Mouse (Mus musculus): Measurements from ENCODE around the gene 4930523C07Rik. TPM values are rescaled to one million over a fixed set of nuclear protein-coding genes. Genes with fewer than 3 reads are reported as not detected.
A peak's percentile ranks its signal among the peaks of the same experiment; 100 is the strongest.

Gene 4930523C07Rik
- total RNA-seq, 1 experiment from 2014 or later = 23.5 TPM

DNA sequence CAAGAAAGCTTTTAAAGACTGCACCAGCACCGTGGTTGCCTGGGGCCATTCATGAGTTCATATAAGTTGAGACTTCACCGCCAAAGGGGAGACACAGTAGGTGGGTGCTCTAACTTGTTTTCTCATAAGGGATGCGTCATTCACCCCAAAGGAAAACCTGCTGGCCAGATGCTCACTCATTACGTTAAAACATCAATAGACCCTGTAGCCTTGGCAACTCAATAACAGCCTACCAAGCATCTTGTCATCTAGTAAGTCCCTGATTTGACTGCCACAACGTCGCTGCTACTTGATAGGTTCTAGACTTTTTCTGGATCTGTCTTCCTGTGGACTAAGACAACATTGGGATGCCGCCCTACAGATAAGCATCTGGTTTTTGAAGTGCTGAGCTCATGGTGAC, 1.8 kb upstream of the 4930523C07Rik start:
- ATAC-seq (replicated peaks in 1 of 2; ENCODE audit: insufficient read depth in 1 of 2, low FRiP score in 2 of 2, low TSS enrichment in 1 of 2, low read depth in 1 of 2, poor library complexity in 2 of 2, severe bottlenecking in 2 of 2) = no peak

DNA sequence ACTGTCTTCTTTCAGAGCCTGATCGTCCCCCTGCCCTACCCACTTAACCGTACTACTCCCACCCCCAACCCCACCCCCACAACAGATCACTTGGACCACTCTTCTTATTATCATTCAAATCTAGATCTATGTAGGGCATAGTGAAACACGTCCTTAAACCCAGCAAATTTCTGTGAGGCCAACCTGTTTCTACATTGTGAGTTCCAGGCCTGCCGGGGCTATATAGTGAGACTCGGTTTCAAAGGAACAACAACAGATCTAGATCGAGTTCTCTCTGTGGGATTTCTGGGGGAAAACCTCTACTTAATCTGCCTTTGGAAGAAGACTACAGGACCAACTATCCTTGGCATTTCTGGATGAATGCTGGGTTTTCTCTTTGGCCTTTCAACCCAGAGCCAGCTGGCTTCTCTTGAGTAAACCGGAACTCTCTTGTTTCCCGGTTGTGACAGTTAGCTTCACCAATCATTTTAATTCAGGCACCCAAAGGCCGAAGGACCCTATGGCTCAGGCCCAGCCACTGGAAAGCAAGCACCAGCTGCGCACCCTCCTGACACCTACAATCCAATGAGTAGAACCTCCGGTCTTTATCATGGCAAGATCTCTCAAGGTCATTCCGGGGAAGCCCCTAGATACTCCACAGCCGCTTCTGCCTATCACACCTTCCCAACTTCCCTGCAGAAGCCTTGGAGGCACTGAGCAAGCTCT, 759 bp upstream of the 4930523C07Rik start:
- ATAC-seq (replicated peaks in 1 of 2; ENCODE audit: insufficient read depth in 1 of 2, low FRiP score in 2 of 2, low TSS enrichment in 1 of 2, low read depth in 1 of 2, poor library complexity in 2 of 2, severe bottlenecking in 2 of 2) = no peak

- no peak for ATAC-seq (replicated peaks in 1 of 2; ENCODE audit: insufficient read depth in 1 of 2, low FRiP score in 2 of 2, low TSS enrichment in 1 of 2, low read depth in 1 of 2, poor library complexity in 2 of 2, severe bottlenecking in 2 of 2)
These were observed 1.0 kb downstream of the 4930523C07Rik start for GRCm38 (mm10) chr1:160045056-160045715.

- no peak for ATAC-seq (replicated peaks in 1 of 2; ENCODE audit: insufficient read depth in 1 of 2, low FRiP score in 2 of 2, low TSS enrichment in 1 of 2, low read depth in 1 of 2, poor library complexity in 2 of 2, severe bottlenecking in 2 of 2)
These were observed 1.8 kb downstream of the 4930523C07Rik start for GRCm38 (mm10) chr1:160045971-160046370.

- ATAC-seq (replicated peaks in 1 of 2; ENCODE audit: insufficient read depth in 1 of 2, low FRiP score in 2 of 2, low TSS enrichment in 1 of 2, low read depth in 1 of 2, poor library complexity in 2 of 2, severe bottlenecking in 2 of 2) = no peak
These were observed 2.6 kb downstream of the 4930523C07Rik start for GRCm38 (mm10) chr1:160046786-160047185.

DNA sequence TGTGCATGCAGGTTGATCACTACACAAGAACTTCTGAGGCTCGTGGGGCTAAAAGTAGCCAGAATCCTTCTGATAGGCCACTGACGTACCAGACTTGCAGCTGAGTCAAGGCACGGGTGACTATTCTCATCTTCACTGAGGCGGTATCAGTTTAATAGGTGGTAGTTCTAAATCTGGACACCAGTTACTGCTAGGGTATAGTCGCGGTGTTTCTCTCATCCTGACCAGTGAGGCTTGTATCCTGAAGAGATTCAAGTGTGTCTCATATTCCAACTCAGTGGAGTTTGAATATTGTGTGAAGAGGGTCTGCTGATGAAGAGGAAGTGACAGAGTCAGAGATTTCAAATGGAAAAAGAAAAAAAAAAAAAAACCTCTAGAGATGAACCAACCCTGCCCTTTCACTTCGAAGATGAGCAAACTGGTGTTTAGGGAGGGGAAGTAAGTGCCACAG, 3.3 kb downstream of the 4930523C07Rik start:
- no peak for ATAC-seq (replicated peaks in 1 of 2; ENCODE audit: insufficient read depth in 1 of 2, low FRiP score in 2 of 2, low TSS enrichment in 1 of 2, low read depth in 1 of 2, poor library complexity in 2 of 2, severe bottlenecking in 2 of 2)

GRCm38 (mm10) chr1:160049131-160049880, 5.1 kb downstream of the 4930523C07Rik start:
- ATAC-seq (replicated peaks in 1 of 2; ENCODE audit: insufficient read depth in 1 of 2, low FRiP score in 2 of 2, low TSS enrichment in 1 of 2, low read depth in 1 of 2, poor library complexity in 2 of 2, severe bottlenecking in 2 of 2) = no peak

- no peak for ATAC-seq (replicated peaks in 1 of 2; ENCODE audit: insufficient read depth in 1 of 2, low FRiP score in 2 of 2, low TSS enrichment in 1 of 2, low read depth in 1 of 2, poor library complexity in 2 of 2, severe bottlenecking in 2 of 2)
These were observed 6.7 kb downstream of the 4930523C07Rik start for GRCm38 (mm10) chr1:160050898-160051297.

DNA sequence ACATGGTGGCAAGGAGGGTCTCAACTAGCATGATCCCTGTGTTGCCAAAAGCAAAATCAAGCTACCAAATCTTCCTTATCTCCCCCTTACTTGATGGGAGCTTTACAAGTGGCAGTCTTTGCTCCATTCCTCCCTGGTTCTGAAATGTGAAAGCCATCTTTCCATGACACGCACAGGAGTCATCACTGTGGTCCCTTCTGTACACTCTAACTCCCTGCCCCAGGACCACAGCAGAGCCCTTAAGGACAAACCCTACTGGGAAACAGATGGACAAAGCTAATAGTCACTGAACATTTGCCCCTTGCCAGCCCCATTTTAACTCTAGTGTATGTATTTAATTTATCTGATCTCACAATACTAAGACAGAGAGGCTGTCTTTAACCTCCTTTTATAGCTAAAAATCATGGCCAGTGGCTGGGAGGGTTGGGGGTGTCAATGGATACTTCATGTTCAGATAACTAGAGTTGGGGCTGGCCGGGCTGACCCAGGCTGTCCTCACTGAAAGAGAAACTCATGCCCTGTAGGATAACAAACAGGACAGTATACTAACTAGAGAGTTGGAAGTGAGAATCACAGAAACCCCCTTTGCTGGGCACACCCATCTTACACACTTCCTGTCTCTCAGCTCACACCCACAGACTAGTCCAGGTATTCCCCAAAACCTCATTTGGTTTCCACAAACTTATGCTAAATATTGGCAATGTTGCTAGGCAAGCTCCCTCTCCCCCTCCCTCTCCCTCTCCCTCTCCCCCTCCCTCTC, 8.6 kb downstream of the 4930523C07Rik start:
- ATAC-seq (replicated peaks in 1 of 2; ENCODE audit: insufficient read depth in 1 of 2, low FRiP score in 2 of 2, low TSS enrichment in 1 of 2, low read depth in 1 of 2, poor library complexity in 2 of 2, severe bottlenecking in 2 of 2) = peak in 1 of 2 experiments; percentile 28; a peak in 1 of 4 replicates

GRCm38 (mm10) chr1:160053510-160054305, 9.5 kb downstream of the 4930523C07Rik start:
- no peak for ATAC-seq (replicated peaks in 1 of 2; ENCODE audit: insufficient read depth in 1 of 2, low FRiP score in 2 of 2, low TSS enrichment in 1 of 2, low read depth in 1 of 2, poor library complexity in 2 of 2, severe bottlenecking in 2 of 2)

DNA sequence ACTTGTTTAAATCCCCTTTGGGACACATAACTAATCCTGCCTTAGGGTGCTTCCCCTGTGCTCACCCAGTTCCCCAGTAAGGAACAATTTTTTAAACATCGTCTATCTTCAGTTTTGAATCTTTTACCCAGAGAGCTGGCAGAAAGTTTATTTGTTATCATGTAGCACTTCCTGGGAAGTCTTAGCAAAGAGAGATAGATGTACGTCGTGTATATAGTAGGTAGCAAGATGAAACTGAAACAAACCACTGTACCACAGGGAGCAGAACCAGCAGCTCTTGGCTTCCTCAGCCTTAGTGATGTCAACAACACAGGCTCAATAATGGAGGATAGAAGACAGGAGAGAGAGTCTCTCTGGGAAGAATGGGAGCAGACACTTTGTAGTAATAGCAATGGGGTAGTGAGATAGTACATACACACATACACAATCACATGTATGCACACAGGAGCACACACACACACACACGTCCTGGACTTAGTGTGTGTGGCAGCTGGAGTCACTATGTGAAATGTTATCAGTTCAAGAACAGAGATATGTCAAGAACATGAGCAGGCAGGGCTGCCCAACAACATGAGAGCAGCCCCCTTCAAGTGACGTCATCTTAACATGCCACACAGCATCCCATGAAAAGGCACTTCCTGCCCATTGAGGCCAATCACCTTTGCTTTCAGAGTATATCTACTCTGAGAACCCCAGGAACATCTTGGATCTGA, 10.3 kb downstream of the 4930523C07Rik start:
- no peak for ATAC-seq (replicated peaks in 1 of 2; ENCODE audit: insufficient read depth in 1 of 2, low FRiP score in 2 of 2, low TSS enrichment in 1 of 2, low read depth in 1 of 2, poor library complexity in 2 of 2, severe bottlenecking in 2 of 2)

GRCm38 (mm10) chr1:160057657-160058056, 13.5 kb downstream of the 4930523C07Rik start:
- ATAC-seq (replicated peaks in 1 of 2; ENCODE audit: insufficient read depth in 1 of 2, low FRiP score in 2 of 2, low TSS enrichment in 1 of 2, low read depth in 1 of 2, poor library complexity in 2 of 2, severe bottlenecking in 2 of 2) = no peak

- ATAC-seq (replicated peaks in 1 of 2; ENCODE audit: insufficient read depth in 1 of 2, low FRiP score in 2 of 2, low TSS enrichment in 1 of 2, low read depth in 1 of 2, poor library complexity in 2 of 2, severe bottlenecking in 2 of 2) = no peak
These were observed 15.7 kb downstream of the 4930523C07Rik start for GRCm38 (mm10) chr1:160059908-160060307.

DNA sequence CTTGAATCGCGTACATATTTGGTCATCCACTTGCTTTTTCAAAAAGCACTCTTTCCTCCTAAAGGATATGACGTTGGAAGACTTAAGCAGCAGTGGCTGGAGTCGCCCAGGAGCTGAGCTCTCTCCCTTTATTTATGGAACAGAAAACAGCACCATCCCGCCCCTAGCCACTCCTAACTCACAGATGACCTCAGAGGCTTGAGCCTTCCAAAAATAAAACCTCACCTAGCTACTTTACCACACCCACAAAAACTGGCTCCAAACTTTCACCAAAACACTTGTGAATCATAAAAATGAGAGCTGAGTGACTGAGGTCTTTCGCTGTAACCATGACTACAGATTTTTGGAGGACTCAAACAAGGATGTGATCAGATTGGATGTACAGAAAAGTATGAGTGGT, 16.4 kb downstream of the 4930523C07Rik start:
- no peak for ATAC-seq (replicated peaks in 1 of 2; ENCODE audit: insufficient read depth in 1 of 2, low FRiP score in 2 of 2, low TSS enrichment in 1 of 2, low read depth in 1 of 2, poor library complexity in 2 of 2, severe bottlenecking in 2 of 2)

GRCm38 (mm10) chr1:160061321-160061720, 17.1 kb downstream of the 4930523C07Rik start:
- ATAC-seq (replicated peaks in 1 of 2; ENCODE audit: insufficient read depth in 1 of 2, low FRiP score in 2 of 2, low TSS enrichment in 1 of 2, low read depth in 1 of 2, poor library complexity in 2 of 2, severe bottlenecking in 2 of 2) = peak in 1 of 2 experiments; percentile 22; a peak in 2 of 4 replicates

- ATAC-seq (replicated peaks in 1 of 2; ENCODE audit: insufficient read depth in 1 of 2, low FRiP score in 2 of 2, low TSS enrichment in 1 of 2, low read depth in 1 of 2, poor library complexity in 2 of 2, severe bottlenecking in 2 of 2) = peak; percentile 55 to 71
These were observed 17.7 kb downstream of the 4930523C07Rik start for GRCm38 (mm10) chr1:160061725-160062366.
